In the genomic region with DNA sequence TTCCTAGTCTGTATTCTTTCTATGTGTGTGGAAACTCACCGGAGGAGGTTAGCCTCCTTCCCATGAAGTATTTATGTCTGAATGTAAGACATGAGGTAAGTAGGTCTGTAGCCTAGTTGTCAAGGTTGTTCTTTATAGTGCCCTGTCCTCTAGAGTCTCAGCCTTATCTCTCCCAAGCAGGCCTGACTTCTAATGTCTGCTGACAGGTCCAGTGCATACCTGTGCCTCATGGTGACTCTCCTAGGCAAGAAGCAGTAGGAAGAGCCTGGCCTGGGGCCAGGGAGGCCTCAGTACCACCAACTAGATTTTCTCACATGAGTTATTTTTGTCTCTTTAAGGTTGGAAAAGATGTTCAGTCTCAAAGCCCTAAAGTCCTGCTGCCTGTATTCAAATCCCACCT, we compare ENCODE assay signal across 20 mouse cellular contexts.
DNase-seq lines count a peak whose midpoint lies in the region; ATAC-seq lines count a peak whose summit lies in the region.
"Had no signal": no experiment of that assay in that cellular context is flagged by ENCODE, and none has a peak within 500 bp of the region (broad histone marks: within the 10 kb centered on the region; RNA-seq: fewer than 3 reads in every experiment).

No protein-coding gene starts in this region.

- peaks cover 18% of the 10 kb centered on the region for H3K4me1 ChIP-seq in heart, embryonic 15.5 days (replicated peaks)
- H3K4me1 ChIP-seq in heart, embryonic 10.5 days: 0 out of 2 replicates have a peak, but pooled peaks cover 3% of the 10 kb centered on the region
- no peaks in the 10 kb centered on the region for H3K4me1 ChIP-seq in liver, embryonic 13.5 days (replicated peaks)
- H3K4me1 ChIP-seq in liver, embryonic 12.5 days: no peaks in the 10 kb centered on the region
- H3K4me1 ChIP-seq: embryonic facial prominence, embryonic 10.5 days; embryonic facial prominence, embryonic 12.5 days had no signal

- H3K27ac ChIP-seq in heart, embryonic 15.5 days: no peak overlapping the region
- no peak overlapping the region for H3K27ac ChIP-seq in heart, embryonic 10.5 days
- H3K27ac ChIP-seq in liver, embryonic 13.5 days: no peak overlapping the region
- no peak overlapping the region for H3K27ac ChIP-seq in liver, embryonic 12.5 days
- H3K27ac ChIP-seq: embryonic facial prominence, embryonic 10.5 days; embryonic facial prominence, embryonic 12.5 days; forebrain, embryonic 13.5 days had no signal

- no peak for DNase-seq in heart, embryonic 10.5 days (ENCODE audit: low spot score)
- DNase-seq in liver, embryonic 13.5 days: peak; percentile 38
- DNase-seq in c-Kit-negative CD71-positive TER-119-positive erythroid progenitor cells, embryonic 14.5 days (ENCODE audit: low read depth, low spot score): peak; percentile 19
- DNase-seq in c-Kit-positive CD71-positive TER-119-negative erythroid progenitor cells, embryonic 14.5 days (ENCODE audit: low read depth): peak; percentile 34
- no peak for DNase-seq in thymus, postnatal 25 days
- DNase-seq in left cerebral cortex, postnatal 4 days: no peak
- DNase-seq: adrenal gland, adult 2 months; adrenal gland, postnatal 10 days; adrenal gland, postnatal 25 days; cerebellum, adult 11-12 months; cerebellum, adult 2 months; cerebellum, adult 9-10 months; cerebellum, postnatal 10 days; cerebellum, postnatal 25 days had no signal

- ATAC-seq in heart, embryonic 15.5 days (replicated peaks; ENCODE audit: insufficient number of reproducible peaks, insufficient read depth, low FRiP score, low read depth): peak; percentile 50; the same call in 1 of the 2 replicates
- ATAC-seq in liver, embryonic 13.5 days (ENCODE audit: low read depth): no peak
- ATAC-seq in liver, embryonic 12.5 days: no peak
- ATAC-seq: forebrain, embryonic 13.5 days; forebrain, embryonic 16.5 days had no signal

- no peaks in the 10 kb centered on the region for H3K9me3 ChIP-seq in heart, embryonic 15.5 days (replicated peaks)
- no peaks in the 10 kb centered on the region for H3K9me3 ChIP-seq in heart, embryonic 10.5 days
- H3K9me3 ChIP-seq in liver, embryonic 13.5 days (replicated peaks): no peaks in the 10 kb centered on the region
- no peaks in the 10 kb centered on the region for H3K9me3 ChIP-seq in liver, embryonic 12.5 days (replicated peaks)
- H3K9me3 ChIP-seq: embryonic facial prominence, embryonic 10.5 days; embryonic facial prominence, embryonic 12.5 days; forebrain, embryonic 13.5 days had no signal

- no peaks in the 10 kb centered on the region for H3K27me3 ChIP-seq in heart, embryonic 15.5 days
- H3K27me3 ChIP-seq in heart, embryonic 10.5 days (ENCODE audit: insufficient read depth, poor library complexity, severe bottlenecking): no peaks in the 10 kb centered on the region
- H3K27me3 ChIP-seq in liver, embryonic 13.5 days: no peaks in the 10 kb centered on the region
- H3K27me3 ChIP-seq in liver, embryonic 12.5 days (replicated peaks): no peaks in the 10 kb centered on the region
- H3K27me3 ChIP-seq: embryonic facial prominence, embryonic 12.5 days; forebrain, embryonic 13.5 days had no signal

- H3K36me3 ChIP-seq in heart, embryonic 15.5 days: no peaks in the 10 kb centered on the region
- no peaks in the 10 kb centered on the region for H3K36me3 ChIP-seq in heart, embryonic 10.5 days
- no peaks in the 10 kb centered on the region for H3K36me3 ChIP-seq in liver, embryonic 13.5 days
- H3K36me3 ChIP-seq in liver, embryonic 12.5 days: no peaks in the 10 kb centered on the region
- H3K36me3 ChIP-seq: embryonic facial prominence, embryonic 10.5 days; embryonic facial prominence, embryonic 12.5 days had no signal

- H3K9ac ChIP-seq in heart, embryonic 15.5 days: no peak overlapping the region
- no peak overlapping the region for H3K9ac ChIP-seq in liver, embryonic 13.5 days
- no peak overlapping the region for H3K9ac ChIP-seq in liver, embryonic 12.5 days
- H3K9ac ChIP-seq: embryonic facial prominence, embryonic 12.5 days; forebrain, embryonic 13.5 days had no signal

- H3K4me2 ChIP-seq in heart, embryonic 15.5 days: no peak overlapping the region
- no peak overlapping the region for H3K4me2 ChIP-seq in liver, embryonic 13.5 days
- H3K4me2 ChIP-seq in liver, embryonic 12.5 days: no peak overlapping the region
- H3K4me2 ChIP-seq: embryonic facial prominence, embryonic 12.5 days; forebrain, embryonic 13.5 days had no signal

- H3K4me3 ChIP-seq in heart, embryonic 15.5 days: no peak overlapping the region
- H3K4me3 ChIP-seq in heart, embryonic 10.5 days: no peak overlapping the region
- H3K4me3 ChIP-seq in liver, embryonic 13.5 days (replicated peaks): no peak overlapping the region
- no peak overlapping the region for H3K4me3 ChIP-seq in liver, embryonic 12.5 days
- H3K4me3 ChIP-seq: embryonic facial prominence, embryonic 10.5 days; embryonic facial prominence, embryonic 12.5 days; forebrain, embryonic 13.5 days had no signal

- intact Hi-C loops in left cerebral cortex, postnatal 4 days (cut with DNase I): no loop called here

- WGBS in heart, embryonic 15.5 days: 59% methylated on average over 1 of the region's 1 CpGs
- 88% methylated on average over 1 of the region's 1 CpGs for WGBS in heart, embryonic 10.5 days
- 78% methylated on average over 1 of the region's 1 CpGs for WGBS in liver, embryonic 13.5 days (ENCODE audit: insufficient replicate concordance)
- WGBS in liver, embryonic 12.5 days (ENCODE audit: insufficient replicate concordance): 79% methylated on average over 1 of the region's 1 CpGs

Comparison
In these comparisons a context has a peak if more than half of its experiments do, and no peak if none do; other contexts are left out.
1. DNase-seq: peak in liver, embryonic 13.5 days (single experiment), c-Kit-negative CD71-positive TER-119-positive erythroid progenitor cells, embryonic 14.5 days (single experiment) and c-Kit-positive CD71-positive TER-119-negative erythroid progenitor cells, embryonic 14.5 days (single experiment); none in heart, embryonic 10.5 days (single experiment), thymus, postnatal 25 days (single experiment) and left cerebral cortex, postnatal 4 days (single experiment).